Mouse (Mus musculus) thymus, adult 18-20 months (tissue): Measurements from ENCODE around the gene Lyar.
A peak's percentile ranks its signal among the peaks of the same experiment; 100 is the strongest.

Experiments used
- DNase-seq, 2 experiments: peaks; one replicate each; pipeline ENCODE4 v3.0.0; 2022; ENCODE audit warnings: mixed read lengths in 2 of 2

The Lyar gene

GRCm38 (mm10) chr5:38220328-38220912 is at the start of gene Lyar, which contains the start of gene Zbtb49:
Lyar (plus strand) TSS chr5:38220470.
Zbtb49 (minus strand) TSS chr5:38220457.
- peak; percentile 87 to 88 for DNase-seq

- DNase-seq, result no peak
Observed at GRCm38 (mm10) chr5:38173766-38174165, 46.5 kb upstream of the Lyar start.

DNA sequence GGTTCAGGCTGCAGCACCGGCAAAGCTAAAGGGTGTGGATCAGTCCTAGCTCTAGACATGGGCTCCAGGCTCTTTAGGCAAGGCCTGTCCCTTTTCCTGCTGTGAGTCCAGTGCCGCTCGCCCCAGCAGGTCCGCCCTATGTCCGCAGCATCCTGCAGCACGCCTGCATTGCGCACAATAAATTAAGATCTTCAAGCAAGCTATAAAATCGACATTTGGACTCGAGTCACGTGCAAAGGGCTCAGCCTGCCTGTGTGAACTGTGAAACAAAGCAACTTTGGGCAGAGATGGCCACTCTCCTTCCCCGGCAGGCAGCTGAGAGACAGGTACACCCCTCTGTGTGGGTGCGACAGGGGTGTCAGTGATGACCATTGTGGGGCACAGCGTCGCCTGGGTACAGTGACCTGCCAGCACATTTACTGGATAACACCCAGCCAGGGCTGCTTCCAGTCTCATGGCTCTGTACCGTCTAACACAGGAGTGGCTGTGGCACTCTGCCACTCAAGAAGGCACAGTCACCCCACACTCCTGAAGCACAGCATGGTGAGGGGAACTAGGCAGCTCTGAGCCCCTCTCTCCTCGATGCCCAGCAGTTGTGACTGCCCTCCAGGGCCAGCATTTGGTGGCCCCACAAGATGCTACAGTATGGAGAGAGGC is 45.9 kb upstream of the Lyar start:
- no peak for DNase-seq

GRCm38 (mm10) chr5:38184688-38185285 is 35.5 kb upstream of the Lyar start:
- DNase-seq, result no peak

GRCm38 (mm10) chr5:38187006-38187405 is 33.3 kb upstream of the Lyar start:
- DNase-seq, result no peak

DNA sequence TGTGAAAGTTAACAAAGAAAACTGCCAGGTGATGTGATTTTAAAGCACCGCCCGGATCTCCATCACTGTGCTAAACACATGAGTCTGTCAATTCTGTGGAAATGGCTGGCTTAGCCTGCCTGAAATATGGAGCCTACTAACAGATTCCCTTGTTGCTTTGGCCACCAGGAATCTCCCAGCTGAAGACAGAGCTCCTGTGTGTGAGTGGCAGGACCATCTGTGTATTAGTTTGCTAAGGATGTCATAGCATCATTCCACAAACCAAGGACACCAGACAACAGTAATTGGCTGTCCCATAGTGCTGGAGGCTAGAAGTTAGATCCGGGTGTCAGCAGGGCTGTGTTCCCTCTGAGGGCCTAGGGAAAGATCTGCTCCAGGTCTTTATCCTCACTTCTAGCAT is 29.4 kb upstream of the Lyar start:
- DNase-seq, result no peak

DNA sequence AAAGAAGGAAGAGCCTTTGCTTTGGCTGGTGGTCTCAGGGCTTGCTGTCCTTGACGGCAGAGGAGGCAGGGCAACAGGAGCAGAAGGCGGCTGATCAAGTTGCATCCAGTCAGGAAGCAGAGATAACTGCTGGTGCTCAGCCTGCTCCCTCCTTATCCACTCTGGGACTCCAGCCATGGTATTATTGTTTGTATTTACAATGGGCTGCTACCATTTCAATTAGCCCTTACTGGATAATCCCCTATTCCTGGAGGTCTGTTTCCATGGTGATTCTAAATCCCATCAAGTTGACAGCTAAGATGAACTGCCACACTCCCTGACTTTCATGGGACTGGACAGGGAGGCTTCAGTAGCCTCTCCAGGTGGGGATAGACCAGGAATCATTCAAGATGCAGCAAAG is 25.3 kb upstream of the Lyar start:
- no peak for DNase-seq

DNA sequence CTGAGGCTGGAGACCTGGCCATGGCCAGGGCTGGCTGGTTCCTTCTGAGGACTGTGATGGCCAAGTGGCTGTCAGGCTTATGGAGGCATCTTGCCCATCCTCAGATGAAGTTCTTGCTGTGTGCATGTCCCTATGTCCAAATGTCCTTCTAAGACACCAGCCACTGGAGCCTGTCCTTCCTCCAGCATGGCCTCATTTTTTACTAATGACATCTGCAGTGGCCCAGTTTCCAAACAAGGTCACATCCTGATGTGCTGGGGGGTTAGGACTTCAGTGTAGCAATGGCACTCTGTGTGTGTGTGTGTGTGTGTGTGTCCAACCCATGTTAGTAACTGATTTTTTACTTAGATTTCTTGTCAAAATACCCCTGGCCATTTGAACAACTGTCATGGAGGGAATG is 24.3 kb upstream of the Lyar start:
- no peak for DNase-seq

GRCm38 (mm10) chr5:38196821-38197481 is 23.3 kb upstream of the Lyar start:
- no peak for DNase-seq

DNA sequence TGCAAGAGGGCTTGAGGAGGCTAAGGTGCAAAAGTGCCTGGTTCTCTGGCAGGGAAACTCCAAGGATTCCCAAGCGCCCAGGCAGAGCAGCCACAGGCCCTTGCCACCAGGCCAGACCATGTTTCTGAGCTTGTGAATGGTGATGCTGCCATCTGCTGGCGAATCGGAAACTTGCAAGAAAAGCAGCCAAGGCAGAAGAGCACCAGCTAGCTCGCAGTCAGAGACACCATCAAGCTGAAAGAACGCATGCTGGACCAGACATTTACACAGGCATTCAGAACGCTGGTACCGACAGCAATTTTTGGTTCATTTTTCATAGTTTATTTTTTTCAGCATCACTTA is 22.8 kb upstream of the Lyar start:
- DNase-seq, result peak; percentile 20 to 24

DNA sequence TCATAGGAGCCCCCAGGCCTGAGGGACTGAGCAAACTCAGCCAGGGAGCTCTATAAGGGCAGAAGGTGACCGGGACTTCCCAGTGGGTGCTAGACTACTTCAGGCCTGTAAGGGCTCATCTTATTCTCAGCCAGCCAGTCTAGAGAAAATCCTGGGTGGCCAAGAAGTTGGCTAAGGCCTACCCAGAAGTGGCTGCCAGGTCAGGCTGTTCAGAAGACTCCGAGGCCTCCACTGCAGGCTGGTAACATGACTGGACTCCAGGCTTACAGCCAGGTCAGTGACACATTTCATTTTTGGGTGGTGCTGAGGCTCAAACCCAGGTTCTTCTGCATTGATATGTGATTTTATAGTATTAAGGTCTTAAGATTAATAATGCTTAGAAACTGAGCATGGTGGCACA is 20.6 kb upstream of the Lyar start:
- DNase-seq, result no peak

DNA sequence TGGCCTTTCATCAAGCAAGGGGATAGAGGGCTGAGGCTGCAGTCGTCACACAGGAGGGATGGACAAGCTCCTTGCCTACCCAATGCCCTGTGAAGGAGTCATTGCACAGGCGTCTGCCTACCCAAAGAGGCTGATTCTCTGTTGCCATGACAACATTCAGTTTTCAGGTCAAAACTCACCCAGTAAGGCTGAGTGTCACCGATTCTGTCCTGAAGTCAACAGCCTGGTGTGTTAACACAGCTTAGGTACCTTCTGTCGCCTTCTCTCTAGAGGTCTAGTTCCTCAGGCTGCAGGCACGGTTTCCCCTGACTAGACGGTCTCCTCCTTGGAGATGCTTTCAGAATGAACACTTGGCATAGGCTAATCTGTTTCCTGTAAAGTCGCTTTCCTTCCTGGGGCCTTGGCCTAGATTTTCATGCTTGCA is 15.0 kb upstream of the Lyar start:
- no peak for DNase-seq

DNA sequence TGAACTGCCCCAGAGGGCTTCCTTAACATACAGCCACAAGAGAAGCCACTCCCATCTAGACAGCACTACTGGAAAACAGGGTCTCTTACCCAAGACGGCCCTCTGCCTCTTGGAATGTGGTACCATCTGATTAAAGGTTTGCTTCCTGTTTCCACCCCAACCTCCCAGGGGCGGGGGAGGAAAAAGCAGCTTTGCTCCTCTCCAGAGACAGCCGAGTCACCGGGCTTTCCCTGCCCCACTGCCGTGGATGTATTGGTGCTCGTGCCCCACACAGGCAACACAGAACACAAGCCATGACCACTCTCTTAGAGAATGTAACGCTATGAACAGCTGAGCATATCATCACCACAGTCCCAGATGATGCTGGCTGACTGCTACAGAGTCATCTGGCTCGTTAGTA is 11.3 kb upstream of the Lyar start:
- DNase-seq, result no peak

DNA sequence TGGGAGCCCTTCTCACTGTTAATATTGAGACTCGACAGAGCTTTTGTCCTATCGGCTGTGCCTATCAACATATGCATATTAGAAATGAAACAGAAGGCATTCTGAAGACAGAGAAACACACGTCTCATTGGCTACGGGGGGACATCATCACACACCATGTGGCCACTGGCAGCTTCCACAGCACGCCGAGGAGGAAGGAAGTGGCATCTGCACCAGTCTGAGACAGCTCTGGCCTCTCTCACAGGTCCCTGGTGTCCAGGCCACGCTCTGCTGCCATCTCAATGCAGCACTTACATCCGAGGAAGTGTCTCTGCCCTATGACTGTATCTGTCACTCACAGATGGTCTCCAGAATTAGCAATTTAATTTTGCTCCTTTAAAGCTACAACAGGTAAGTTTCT is 8.6 kb upstream of the Lyar start:
- no peak for DNase-seq

- DNase-seq, result no peak
Observed at GRCm38 (mm10) chr5:38213009-38213408, 7.3 kb upstream of the Lyar start.

GRCm38 (mm10) chr5:38219771-38220307 is 431 bp upstream of the Lyar start:
- no peak for DNase-seq

DNA sequence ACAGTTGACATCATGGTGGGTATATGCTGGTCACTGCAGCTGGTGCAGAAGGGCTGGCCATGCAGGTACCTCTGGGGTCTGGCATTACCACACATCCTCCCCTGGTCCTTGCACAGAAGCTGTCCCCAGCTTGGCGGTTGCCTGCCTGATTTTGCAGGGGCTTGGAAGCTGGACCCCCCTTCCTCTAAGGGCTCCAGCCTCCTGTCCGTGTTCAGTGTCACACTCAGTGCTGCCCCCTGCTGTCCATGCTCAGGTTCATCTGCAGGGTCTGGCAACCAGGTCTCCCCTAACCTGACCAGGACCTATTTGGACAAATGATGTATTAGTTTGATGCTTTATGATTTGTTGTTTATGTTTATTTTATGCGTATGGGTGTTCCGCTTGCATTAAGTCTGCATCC is 15.2 kb downstream of the Lyar start:
- DNase-seq, result peak in 1 of 2 experiments; percentile 18

DNA sequence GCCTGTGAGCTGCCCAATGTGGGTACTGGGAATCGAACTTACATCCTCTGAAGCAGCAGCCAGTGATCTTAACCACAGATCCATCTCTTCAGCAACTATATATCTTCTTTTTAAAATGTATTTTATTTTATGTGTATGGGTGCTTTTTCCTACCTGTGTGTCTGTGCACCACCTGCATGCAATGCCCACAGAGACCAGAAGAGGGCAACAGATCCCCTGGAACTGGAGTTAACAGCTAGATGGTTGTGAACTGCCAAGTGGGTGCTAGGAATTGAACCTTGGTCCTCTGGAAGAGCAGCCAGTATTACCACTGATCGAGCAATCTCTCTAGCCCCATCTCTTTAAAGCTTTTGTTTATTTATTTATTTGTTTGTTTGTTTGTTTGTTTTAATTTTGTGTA is 16.4 kb downstream of the Lyar start:
- DNase-seq, result no peak

- no peak for DNase-seq
Observed at GRCm38 (mm10) chr5:38240727-38241472, 20.6 kb downstream of the Lyar start.

DNA sequence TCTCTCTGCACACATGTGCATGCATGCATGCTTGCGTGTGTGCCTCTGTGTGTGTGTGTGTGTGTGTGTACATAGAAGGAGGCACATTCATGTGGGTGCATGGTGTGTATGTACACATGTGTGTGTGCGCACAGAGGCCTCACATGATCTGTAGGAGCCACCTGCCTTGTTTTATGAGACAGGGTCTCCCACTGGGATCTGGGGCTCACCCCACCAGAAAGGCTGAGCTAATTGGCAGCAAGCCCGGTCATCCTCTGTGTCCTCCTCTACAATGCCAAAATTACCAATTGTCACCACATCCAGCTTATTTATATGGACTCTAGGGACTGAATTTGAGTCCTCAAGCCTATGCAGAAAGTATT is 21.2 kb downstream of the Lyar start:
- no peak for DNase-seq

GRCm38 (mm10) chr5:38241966-38242365 is 21.7 kb downstream of the Lyar start:
- no peak for DNase-seq

- DNase-seq, result no peak
Observed at GRCm38 (mm10) chr5:38255195-38255594, 34.9 kb downstream of the Lyar start.

DNA sequence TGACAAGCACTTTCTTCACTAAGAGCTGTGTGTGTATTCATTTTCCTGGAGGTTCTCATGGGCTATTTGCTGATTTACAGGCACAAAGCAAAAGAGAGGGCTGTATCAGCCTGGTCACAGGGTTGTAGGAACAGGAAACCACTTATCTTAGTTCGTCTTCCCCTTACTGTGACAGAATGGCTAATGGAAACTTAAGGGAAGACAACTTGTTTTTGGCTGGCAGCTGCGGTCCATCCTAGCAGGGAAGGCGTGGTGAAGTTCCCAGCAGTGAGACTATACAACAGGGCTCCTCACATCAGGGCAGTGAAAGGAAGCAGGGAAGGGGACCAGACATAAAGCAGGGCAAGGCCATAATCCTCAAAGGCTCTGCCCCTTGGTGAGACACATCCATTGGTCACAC is 35.4 kb downstream of the Lyar start:
- no peak for DNase-seq
